Mouse (Mus musculus): ENCODE measurements around the gene Lta.

- no peak for TF ChIP-seq CTCF (conservative IDR thresholded peaks at IDR 0.05; ENCODE audit: low read length)
- no peak for TF ChIP-seq POU5F1 (IDR thresholded peaks at IDR 0.05; ENCODE audit: borderline replicate concordance, low read length)
- no peak for TF ChIP-seq NANOG (IDR thresholded peaks at IDR 0.05; ENCODE audit: borderline replicate concordance, low read length)
These were observed 7.9 kb upstream of the Lta start for GRCm38 (mm10) chr17:35213071-35213470.

Measured in E14TG2a.4 (cell line).